Mouse (Mus musculus): ENCODE measurements at regions not wholly inside any gene's neighbourhood (a gene's known extent, or its start where the extent isn't known, plus 50 kb on each side); places are given as distances from the start of the nearest gene placed in this dataset.

DNA sequence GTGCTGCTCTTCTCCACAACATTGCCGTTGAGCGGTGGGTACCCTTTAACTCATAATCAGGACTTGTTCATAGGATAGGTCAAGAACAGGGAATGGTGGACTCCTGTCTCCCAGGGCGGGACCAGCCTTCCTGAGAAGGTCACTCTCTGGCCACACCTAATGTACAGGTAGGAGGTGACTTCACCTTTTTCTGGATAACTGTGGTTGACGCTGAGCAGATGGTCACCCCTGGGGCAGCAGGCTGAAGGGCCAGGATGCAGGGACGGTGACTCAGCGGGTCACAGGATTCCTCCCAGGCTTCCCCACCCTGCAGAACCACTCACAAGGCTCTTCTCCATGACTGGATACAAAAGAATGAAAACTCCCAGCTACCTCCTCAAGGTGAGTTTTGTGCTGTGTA is 66.6 kb upstream of the Fndc3b start:
- Histone ChIP-seq H3K4me1 (replicated peaks; ENCODE audit: control insufficient read depth, insufficient read depth, low read length) (peaks cover 4% of the 10 kb centered on the region; the same call in 1 of the 2 replicates), H3K9ac (ENCODE audit: low read length) (no peak overlapping the region), H3K4me3 (ENCODE audit: low read depth, low read length) (no peak overlapping the region), H3K36me3 (ENCODE audit: control insufficient read depth, insufficient read depth, low read length) (no peaks in the 10 kb centered on the region), H3K27ac (ENCODE audit: low read depth, low read length) (no peak overlapping the region), H3K9me3 (ENCODE audit: control insufficient read depth, low read length) (no peaks in the 10 kb centered on the region), H3K4me2 (ENCODE audit: low read depth, low read length, severe bottlenecking) (no peak overlapping the region), H3K27me3 (ENCODE audit: control insufficient read depth, insufficient read depth, low read length) (no peaks in the 10 kb centered on the region)
- WGBS: 89% methylated on average over 6 of the region's 6 CpGs
- DNase-seq (ENCODE audit: low spot score) (no peak), ATAC-seq (replicated peaks; ENCODE audit: low FRiP score) (no peak)

DNA sequence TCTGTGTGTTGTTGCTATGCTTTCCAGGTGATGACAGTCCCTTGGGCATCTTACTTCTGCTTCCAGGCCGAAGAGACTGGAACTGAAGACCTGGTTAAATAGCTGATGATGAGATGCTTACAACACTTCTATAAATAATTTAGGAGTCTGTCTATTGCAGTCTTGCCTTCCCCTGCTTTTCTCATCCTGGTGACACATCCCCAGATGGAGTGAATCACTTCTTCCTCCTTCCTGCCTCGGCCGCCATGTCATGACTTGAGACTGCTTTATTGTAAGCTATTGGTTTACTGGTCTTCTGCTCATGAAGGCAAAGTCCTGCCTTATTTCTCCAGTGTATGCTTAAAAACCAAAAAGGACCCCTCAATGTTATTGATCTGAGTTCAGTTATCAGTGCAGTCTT is 62.1 kb upstream of the Fndc3b start:
- no peaks in the 10 kb centered on the region for H3K4me1 ChIP-seq (replicated peaks; ENCODE audit: control insufficient read depth, insufficient read depth, low read length)
- no peaks in the 10 kb centered on the region for H3K36me3 ChIP-seq (ENCODE audit: control insufficient read depth, insufficient read depth, low read length)
- WGBS: 97% methylated on average over 3 of the region's 3 CpGs
- H3K4me2 ChIP-seq (ENCODE audit: low read depth, low read length, severe bottlenecking): no peak overlapping the region
- DNase-seq (ENCODE audit: low spot score) (no peak), ATAC-seq (replicated peaks; ENCODE audit: low FRiP score) (no peak)
- H3K9ac ChIP-seq (ENCODE audit: low read length): no peak overlapping the region
- H3K9me3 ChIP-seq (ENCODE audit: control insufficient read depth, low read length): no peaks in the 10 kb centered on the region
- H3K27ac ChIP-seq (ENCODE audit: low read depth, low read length): no peak overlapping the region
- no peak overlapping the region for H3K4me3 ChIP-seq (ENCODE audit: low read depth, low read length)
- H3K27me3 ChIP-seq (ENCODE audit: control insufficient read depth, insufficient read depth, low read length): no peaks in the 10 kb centered on the region

DNA sequence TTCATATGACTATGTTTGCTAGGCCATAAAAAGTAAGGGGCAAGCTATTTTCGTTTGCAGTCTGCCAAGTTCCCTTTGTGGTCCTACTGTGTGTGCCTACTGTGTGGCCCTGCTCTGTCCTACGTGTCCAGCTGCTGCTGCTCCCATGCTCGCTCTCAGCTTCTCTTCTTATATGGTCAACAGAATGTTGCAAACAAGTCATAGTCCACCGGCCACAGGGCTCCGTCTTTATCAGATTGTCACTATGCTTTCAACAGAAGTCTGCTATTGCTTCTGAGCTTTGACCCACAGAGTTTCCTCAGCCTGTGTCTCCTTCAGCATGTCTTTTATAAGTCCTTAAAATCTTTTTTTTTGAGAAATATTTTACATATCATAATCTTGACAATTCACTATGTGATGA is 58.3 kb upstream of the Fndc3b start:
- no peaks in the 10 kb centered on the region for H3K27me3 ChIP-seq (ENCODE audit: control insufficient read depth, insufficient read depth, low read length)
- H3K36me3 ChIP-seq (ENCODE audit: control insufficient read depth, insufficient read depth, low read length): no peaks in the 10 kb centered on the region
- H3K4me1 ChIP-seq (replicated peaks; ENCODE audit: control insufficient read depth, insufficient read depth, low read length): no peaks in the 10 kb centered on the region
- H3K9me3 ChIP-seq (ENCODE audit: control insufficient read depth, low read length): no peaks in the 10 kb centered on the region
- no peak overlapping the region for H3K27ac ChIP-seq (ENCODE audit: low read depth, low read length)
- no peak overlapping the region for H3K4me2 ChIP-seq (ENCODE audit: low read depth, low read length, severe bottlenecking)
- H3K9ac ChIP-seq (ENCODE audit: low read length): no peak overlapping the region
- no peak overlapping the region for H3K4me3 ChIP-seq (ENCODE audit: low read depth, low read length)
- ATAC-seq (replicated peaks; ENCODE audit: low FRiP score): no peak
- DNase-seq (ENCODE audit: low spot score): no peak
- WGBS: 90% methylated on average over 5 of the region's 5 CpGs

DNA sequence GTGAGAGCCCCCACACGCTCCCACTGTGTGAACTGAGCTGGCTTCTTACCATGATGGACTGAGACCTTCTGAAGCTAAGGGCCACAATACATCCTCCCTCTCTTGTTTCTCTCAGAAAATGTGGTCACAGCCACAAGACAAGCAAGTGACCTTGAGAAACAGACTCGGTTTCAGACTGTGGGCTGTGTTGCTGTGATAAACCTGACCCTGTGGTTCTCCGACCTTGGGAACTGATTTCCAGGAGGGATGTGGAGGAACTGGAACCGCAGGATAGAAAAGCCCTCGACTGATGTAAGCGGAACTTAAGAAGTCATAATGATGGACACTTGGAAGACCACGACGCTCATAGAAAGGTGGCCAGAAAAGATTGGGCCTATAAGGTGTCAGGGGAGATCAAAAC is 56.1 kb upstream of the Fndc3b start:
- Histone ChIP-seq H3K36me3 (ENCODE audit: control insufficient read depth, insufficient read depth, low read length) (no peaks in the 10 kb centered on the region), H3K4me3 (ENCODE audit: low read depth, low read length) (no peak overlapping the region), H3K4me1 (replicated peaks; ENCODE audit: control insufficient read depth, insufficient read depth, low read length) (no peaks in the 10 kb centered on the region), H3K9me3 (ENCODE audit: control insufficient read depth, low read length) (no peaks in the 10 kb centered on the region), H3K4me2 (ENCODE audit: low read depth, low read length, severe bottlenecking) (no peak overlapping the region), H3K27me3 (ENCODE audit: control insufficient read depth, insufficient read depth, low read length) (no peaks in the 10 kb centered on the region), H3K27ac (ENCODE audit: low read depth, low read length) (no peak overlapping the region), H3K9ac (ENCODE audit: low read length) (no peak overlapping the region)
- no peak for DNase-seq (ENCODE audit: low spot score)
- WGBS: 80% methylated on average over 8 of the region's 8 CpGs
- no peak for ATAC-seq (replicated peaks; ENCODE audit: low FRiP score)

DNA sequence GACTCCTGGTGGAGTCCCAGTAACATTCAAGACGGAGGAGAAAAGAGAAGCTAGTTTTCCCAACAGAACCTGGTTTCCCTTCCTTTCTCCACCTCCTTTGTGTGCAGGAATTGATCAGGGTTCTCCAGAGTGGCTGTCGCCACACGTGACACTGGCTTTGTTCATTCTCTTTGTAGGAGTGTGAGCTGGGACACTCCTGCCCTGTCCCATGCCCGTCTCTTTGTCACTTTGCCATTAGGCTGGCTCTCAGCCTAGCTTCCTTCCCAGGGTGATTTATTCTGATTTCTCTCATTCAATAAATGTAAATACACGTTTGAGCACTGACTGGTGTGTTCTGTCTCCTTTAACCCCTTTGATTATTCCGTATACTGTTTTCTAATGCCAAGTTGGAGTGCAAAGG is 55.3 kb upstream of the Fndc3b start:
- 49% methylated on average over 6 of the region's 6 CpGs for WGBS
- Histone ChIP-seq H3K36me3 (ENCODE audit: control insufficient read depth, insufficient read depth, low read length) (no peaks in the 10 kb centered on the region), H3K9me3 (ENCODE audit: control insufficient read depth, low read length) (no peaks in the 10 kb centered on the region), H3K4me2 (ENCODE audit: low read depth, low read length, severe bottlenecking) (no peak overlapping the region), H3K27ac (ENCODE audit: low read depth, low read length) (no peak overlapping the region), H3K27me3 (ENCODE audit: control insufficient read depth, insufficient read depth, low read length) (no peaks in the 10 kb centered on the region), H3K4me3 (ENCODE audit: low read depth, low read length) (no peak overlapping the region), H3K4me1 (replicated peaks; ENCODE audit: control insufficient read depth, insufficient read depth, low read length) (no peaks in the 10 kb centered on the region), H3K9ac (ENCODE audit: low read length) (no peak overlapping the region)
- ATAC-seq (replicated peaks; ENCODE audit: low FRiP score): no peak
- no peak for DNase-seq (ENCODE audit: low spot score)

DNA sequence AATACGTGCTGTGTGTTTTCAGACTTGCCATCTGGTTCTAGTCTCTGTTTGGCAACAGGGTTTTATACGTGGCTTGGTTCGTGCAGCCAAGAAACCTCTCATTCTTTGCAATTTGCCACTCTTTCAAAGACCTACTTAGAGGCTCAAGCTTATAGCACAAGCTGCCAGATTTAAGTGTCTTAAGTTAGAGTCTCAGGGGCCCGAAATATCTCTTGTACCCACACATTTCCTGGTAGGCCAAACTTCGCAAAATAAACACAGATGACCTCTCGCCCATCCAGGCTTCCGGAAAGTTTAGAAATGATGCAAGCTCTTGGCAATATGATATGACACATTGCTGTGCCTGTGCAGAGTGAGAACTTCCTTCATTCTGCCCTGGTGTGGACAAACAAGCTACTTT is 54.8 kb upstream of the Fndc3b start:
- DNase-seq (ENCODE audit: low spot score) (no peak), ATAC-seq (replicated peaks; ENCODE audit: low FRiP score) (no peak)
- Histone ChIP-seq H3K4me3 (ENCODE audit: low read depth, low read length) (no peak overlapping the region), H3K9ac (ENCODE audit: low read length) (no peak overlapping the region), H3K9me3 (ENCODE audit: control insufficient read depth, low read length) (no peaks in the 10 kb centered on the region), H3K27me3 (ENCODE audit: control insufficient read depth, insufficient read depth, low read length) (no peaks in the 10 kb centered on the region), H3K36me3 (ENCODE audit: control insufficient read depth, insufficient read depth, low read length) (no peaks in the 10 kb centered on the region), H3K4me2 (ENCODE audit: low read depth, low read length, severe bottlenecking) (no peak overlapping the region), H3K4me1 (replicated peaks; ENCODE audit: control insufficient read depth, insufficient read depth, low read length) (no peaks in the 10 kb centered on the region), H3K27ac (ENCODE audit: low read depth, low read length) (no peak overlapping the region)
- 82% methylated on average over 7 of the region's 7 CpGs for WGBS

DNA sequence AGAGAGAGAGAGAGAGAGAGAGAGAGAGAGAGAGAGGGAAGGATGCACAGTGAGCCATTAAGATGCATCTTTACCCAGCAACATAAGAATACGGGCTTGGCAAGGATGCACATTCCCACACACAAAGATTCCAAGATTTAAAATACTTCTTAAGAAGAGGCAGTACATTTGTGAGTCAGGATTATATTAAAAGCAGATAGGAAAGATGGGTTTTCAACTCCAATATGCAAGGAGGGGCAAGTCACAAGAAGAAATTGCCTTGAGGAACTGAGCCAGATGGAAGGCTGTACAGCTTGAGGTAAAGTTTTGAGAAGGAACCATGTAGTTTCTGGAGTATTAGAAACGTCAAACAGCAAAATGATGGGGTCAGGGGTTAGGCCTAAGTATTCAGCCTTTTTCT is 53.4 kb upstream of the Fndc3b start:
- no peak overlapping the region for H3K27ac ChIP-seq (ENCODE audit: low read depth, low read length)
- ATAC-seq (replicated peaks; ENCODE audit: low FRiP score) (no peak), DNase-seq (ENCODE audit: low spot score) (no peak)
- no peak overlapping the region for H3K4me2 ChIP-seq (ENCODE audit: low read depth, low read length, severe bottlenecking)
- H3K9ac ChIP-seq (ENCODE audit: low read length): no peak overlapping the region
- 92% methylated on average over 2 of the region's 2 CpGs for WGBS
- H3K4me3 ChIP-seq (ENCODE audit: low read depth, low read length): no peak overlapping the region
- H3K9me3 ChIP-seq (ENCODE audit: control insufficient read depth, low read length): no peaks in the 10 kb centered on the region
- no peaks in the 10 kb centered on the region for H3K27me3 ChIP-seq (ENCODE audit: control insufficient read depth, insufficient read depth, low read length)
- no peaks in the 10 kb centered on the region for H3K36me3 ChIP-seq (ENCODE audit: control insufficient read depth, insufficient read depth, low read length)
- no peaks in the 10 kb centered on the region for H3K4me1 ChIP-seq (replicated peaks; ENCODE audit: control insufficient read depth, insufficient read depth, low read length)

DNA sequence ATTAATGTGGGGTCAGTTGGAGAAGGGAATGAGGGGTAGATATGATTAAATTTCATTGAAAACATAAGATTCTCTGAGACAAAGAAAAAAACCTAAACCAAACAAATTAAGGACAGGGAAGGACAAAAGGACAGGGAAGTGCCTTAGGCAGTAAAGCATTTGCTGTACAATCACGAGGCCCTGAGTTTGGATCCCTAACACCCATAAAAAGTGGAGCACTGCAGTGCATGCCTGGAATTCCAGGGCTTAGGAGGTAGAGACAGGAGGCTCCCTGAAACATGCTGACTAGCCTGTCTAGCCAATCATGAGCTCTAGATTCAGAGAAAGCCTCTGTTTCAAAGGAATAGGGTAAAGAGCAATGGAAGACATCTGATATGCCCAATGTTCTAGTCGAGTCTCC is 49.9 kb upstream of the Fndc3b start:
- ATAC-seq (replicated peaks; ENCODE audit: low FRiP score): no peak
- no peaks in the 10 kb centered on the region for H3K4me1 ChIP-seq (replicated peaks; ENCODE audit: control insufficient read depth, insufficient read depth, low read length)
- WGBS: 71% methylated on average over 2 of the region's 2 CpGs

More for the DNA sequence above, 49.9 kb upstream of the Fndc3b start:
- Histone ChIP-seq H3K4me3 (ENCODE audit: low read depth, low read length) (no peak overlapping the region), H3K9ac (ENCODE audit: low read length) (no peak overlapping the region), H3K27me3 (ENCODE audit: control insufficient read depth, insufficient read depth, low read length) (no peaks in the 10 kb centered on the region), H3K4me2 (ENCODE audit: low read depth, low read length, severe bottlenecking) (no peak overlapping the region), H3K36me3 (ENCODE audit: control insufficient read depth, insufficient read depth, low read length) (no peaks in the 10 kb centered on the region), H3K9me3 (ENCODE audit: control insufficient read depth, low read length) (no peaks in the 10 kb centered on the region), H3K27ac (ENCODE audit: low read depth, low read length) (no peak overlapping the region)
- no peak for DNase-seq (ENCODE audit: low spot score)
